Mouse (Mus musculus) regulatory T cell (primary cell): Measurements from ENCODE around the gene Ess2.
"Not testable (repeated sequence)": the region's sequence is repeated elsewhere in the genome, so short reads cannot be mapped to it uniquely, and the experiment has no call there.

Source experiments
- in situ Hi-C: fragments of 300-600 bp; cut with MboI, MseI; formaldehyde crosslinking; loops from one replicate; pipeline ENCODE4 v1.15.1; 2025; ENCODE audit warnings: high pct_unique_total_duplicates

Ess2 gene

DNA sequence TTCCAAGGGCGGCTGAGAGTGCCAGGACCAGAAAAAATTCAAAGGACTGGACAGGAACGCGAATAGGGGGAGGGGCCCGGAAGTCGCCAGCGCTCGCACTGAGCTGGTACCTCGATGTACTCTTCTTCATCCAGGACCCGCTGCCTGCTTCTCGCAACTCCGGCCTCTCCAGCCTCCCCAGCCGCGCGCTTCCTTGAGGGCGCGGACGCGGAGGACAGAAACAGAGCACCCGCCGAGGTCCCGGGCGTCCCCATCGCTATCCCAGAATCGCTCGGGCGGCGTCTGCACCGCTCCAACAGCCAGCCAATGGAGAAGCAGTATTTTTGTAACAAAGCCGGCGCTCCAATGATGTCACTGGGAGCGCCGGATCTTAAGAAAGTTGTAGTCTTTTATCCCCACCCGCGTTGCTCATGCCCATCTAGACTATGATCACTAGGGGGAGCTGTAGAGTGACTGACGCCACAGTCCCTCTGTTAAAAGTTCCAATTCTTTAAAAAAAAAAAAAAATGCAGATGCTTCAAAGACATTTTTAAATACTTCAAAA lies at the start of gene Ess2:
Gene Ess2 (minus strand): TSS at position 297 of the 544 bp plus-strand sequence.
- in situ Hi-C loops: no loop called here

- in situ Hi-C loops: not testable (repeated sequence)
Measured at GRCm38 (mm10) chr16:17956052-17956638, 45.0 kb upstream of the Ess2 start.

GRCm38 (mm10) chr16:17951618-17952017 lies 40.5 kb upstream of the Ess2 start:
- in situ Hi-C loops: no loop called here

DNA sequence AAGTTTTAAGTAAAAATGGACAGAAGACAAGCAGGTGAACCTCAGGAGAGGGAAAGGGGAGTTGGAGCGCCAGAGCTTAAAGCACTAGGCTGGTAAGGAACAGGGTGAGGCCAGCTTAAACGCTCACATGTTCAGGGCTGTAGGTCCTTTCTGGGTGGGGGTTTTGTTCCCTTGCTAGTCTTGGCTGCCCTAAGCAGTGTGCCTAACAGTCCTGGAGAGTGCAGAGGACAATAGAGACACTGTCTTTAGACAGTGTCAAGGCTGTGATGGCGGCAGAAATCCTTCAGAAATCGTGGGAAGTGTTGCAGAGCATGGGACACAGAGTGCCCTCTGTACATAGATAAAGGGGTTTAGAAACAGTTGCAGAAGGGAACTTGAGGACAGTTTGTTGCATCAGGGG lies 38.9 kb upstream of the Ess2 start:
- in situ Hi-C loops: no loop called here

GRCm38 (mm10) chr16:17949421-17949877 lies 38.3 kb upstream of the Ess2 start:
- in situ Hi-C loops: no loop called here

DNA sequence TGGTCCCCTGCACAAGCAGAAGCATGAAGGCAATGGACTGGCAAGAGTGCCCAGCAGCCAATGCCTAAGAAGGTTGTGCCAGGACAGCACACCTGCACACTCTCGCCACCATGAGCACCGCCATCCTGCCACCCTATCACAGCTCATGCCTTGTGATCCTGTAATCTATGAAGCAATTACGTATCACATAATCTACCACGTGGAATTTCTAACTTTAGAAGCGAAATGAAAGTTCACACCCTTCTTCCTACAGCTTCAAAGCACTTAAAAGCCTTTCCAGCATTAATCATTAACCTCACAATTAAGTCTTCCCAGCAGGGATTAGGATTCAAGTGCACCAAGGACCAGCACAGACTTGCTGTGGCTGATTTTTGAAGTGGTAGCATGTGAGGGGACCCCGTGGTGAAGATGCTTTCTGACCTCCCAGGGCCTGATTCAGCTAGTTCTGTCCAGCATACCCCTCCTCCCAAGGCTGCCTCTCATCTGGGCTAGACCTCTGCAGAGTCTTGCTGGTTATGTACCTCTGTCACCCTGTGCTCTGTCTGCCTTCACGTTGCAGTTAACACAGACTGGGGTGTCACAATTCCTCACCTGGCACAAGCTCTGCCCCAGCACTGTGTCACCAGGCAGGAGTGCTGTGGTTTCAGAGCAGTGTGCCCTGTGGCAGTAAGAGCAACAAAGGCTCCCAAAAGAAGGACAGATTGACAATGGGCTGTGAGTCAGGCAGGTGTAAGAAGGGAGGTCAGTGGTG lies 34.1 kb upstream of the Ess2 start:
- in situ Hi-C loops: no loop called here

DNA sequence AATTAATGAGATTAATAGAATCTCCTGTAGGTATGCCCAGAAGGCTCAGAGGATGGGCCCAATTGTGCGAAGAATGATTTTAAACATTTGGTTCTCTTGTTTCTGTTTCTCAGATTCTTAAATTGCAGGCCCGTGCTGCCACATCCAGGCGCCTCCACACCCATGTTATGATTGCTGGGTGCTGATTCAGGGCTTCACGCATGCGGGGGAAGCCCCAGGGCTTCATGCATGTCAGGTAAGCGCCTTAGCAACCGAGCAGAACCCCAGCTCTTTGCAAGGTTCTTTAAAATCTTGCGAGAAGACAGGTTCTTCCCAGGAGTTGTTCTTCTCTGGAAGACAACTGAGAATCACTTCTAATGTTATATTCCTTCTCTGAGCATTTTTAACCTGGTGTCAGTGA lies 32.3 kb upstream of the Ess2 start:
- in situ Hi-C loops: no loop called here

GRCm38 (mm10) chr16:17939255-17939751 lies 28.2 kb upstream of the Ess2 start:
- in situ Hi-C loops: no loop called here

GRCm38 (mm10) chr16:17938821-17939220 lies 27.7 kb upstream of the Ess2 start:
- in situ Hi-C loops: no loop called here

- in situ Hi-C loops: no loop called here
Measured at GRCm38 (mm10) chr16:17938187-17938586, 27.0 kb upstream of the Ess2 start.

GRCm38 (mm10) chr16:17936776-17937175 lies 25.6 kb upstream of the Ess2 start:
- in situ Hi-C loops: no loop called here

- in situ Hi-C loops: loop anchor here (5.0 kb wide), 1 partner anchor 38 kb away; no protein-coding TSS in a partner anchor
Measured at GRCm38 (mm10) chr16:17934445-17934910, 23.3 kb upstream of the Ess2 start.

- in situ Hi-C loops: loop anchor here (5.0 kb wide), 1 partner anchor 38 kb away; no protein-coding TSS in a partner anchor
Measured at GRCm38 (mm10) chr16:17933594-17934444, 22.7 kb upstream of the Ess2 start.

DNA sequence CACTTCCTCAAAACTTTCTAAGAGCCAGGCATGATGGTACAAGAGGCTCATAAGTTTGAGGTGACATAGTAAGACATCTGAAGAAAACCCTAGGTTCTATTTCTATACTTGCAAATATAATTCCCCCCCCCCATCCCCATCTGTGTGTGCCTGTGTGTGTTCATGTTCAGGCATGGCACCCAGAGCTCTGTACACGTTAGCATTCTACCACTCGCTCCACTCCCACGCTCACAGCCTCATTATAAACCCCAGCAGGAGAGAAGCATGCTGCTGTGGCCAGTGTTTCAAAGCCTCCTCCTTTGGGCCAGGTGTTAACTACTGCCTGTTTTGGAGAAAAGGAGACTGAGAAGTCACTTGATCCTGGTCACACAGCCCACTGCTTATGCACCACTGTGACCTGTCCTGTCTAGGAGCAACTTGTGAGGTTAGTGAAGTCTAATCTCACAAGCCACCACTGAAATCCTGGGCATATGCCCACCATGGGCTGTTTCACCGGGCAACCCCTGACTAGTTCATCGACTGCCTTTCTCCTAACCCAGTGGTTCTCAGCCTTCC lies 20.8 kb upstream of the Ess2 start:
- in situ Hi-C loops: loop anchor here (5.0 kb wide), 1 partner anchor 40 kb away; no protein-coding TSS in a partner anchor

GRCm38 (mm10) chr16:17929631-17930030 lies 18.5 kb upstream of the Ess2 start:
- in situ Hi-C loops: loop anchor here (5.0 kb wide), 1 partner anchor 43 kb away; no protein-coding TSS in a partner anchor

GRCm38 (mm10) chr16:17929211-17929610 lies 18.1 kb upstream of the Ess2 start:
- in situ Hi-C loops: no loop called here

DNA sequence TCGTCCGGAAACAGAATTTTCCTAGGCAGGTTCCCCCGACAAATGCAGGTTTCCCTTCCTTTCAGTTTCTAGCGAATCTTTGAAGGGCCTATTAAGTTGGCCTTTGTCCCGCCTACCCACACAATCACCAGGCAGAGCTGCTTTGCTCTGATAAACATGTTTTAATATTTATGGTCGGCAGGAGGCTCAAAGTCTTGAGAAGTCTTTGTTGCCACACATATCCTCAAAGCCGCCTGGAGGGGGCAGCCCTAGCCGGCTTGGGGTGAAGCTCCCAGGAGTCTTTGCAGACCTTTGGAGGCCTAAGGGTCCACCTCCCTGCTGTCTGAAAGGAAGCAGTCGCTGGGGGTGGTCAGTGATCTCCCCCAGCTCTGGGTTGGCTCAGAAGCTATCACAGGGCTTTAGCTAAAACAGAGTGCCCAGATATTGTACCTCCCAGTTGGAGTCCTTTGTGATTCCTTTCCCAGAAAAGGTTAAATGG lies 17.5 kb upstream of the Ess2 start:
- in situ Hi-C loops: no loop called here

GRCm38 (mm10) chr16:17928087-17928580 lies 17.0 kb upstream of the Ess2 start, which contains the start of gene Slc25a1:
Gene Slc25a1 (minus strand): TSS chr16:17928219.
- in situ Hi-C loops: no loop called here

DNA sequence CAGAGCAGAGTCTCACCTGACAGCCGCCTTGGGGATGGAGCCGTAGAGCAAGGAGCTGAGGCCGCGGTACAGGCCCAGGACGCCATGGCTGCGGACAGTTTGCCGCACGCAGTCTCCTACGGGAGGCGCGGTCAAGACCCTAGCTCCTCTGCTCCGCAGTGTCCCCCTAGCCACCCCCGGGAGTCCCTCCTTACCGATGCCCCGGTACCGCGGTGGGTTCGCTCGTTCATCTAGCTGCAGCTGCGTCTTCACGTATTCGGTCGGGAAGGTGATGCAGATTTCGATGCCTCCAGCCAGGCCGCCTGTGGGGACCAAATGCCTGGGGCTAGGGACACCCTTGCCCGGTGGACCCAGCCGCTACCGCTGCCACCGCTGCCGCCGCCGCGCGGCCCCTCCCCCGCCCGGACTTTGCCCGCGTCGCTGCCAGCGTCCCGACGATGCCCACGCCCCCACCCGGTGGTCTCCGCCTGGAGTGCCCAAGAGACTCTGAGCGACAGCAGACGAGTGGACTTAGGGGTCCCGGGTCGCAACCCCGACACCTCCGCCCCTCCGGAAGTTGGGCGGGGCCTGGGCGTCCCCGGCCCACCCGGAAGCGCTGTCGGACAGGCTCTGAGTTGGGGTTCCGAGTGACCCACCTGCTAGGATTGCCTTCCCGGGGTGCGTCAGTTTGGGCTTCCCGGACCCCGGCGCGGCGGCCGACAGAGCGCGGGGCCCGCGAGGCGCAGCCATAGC lies 16.4 kb upstream of the Ess2 start:
- in situ Hi-C loops: no loop called here

- in situ Hi-C loops: no loop called here
Measured at GRCm38 (mm10) chr16:17922163-17922538, 11.0 kb upstream of the Ess2 start.
